ENCODE assay signal across 16 mouse cellular contexts in the genomic region with DNA sequence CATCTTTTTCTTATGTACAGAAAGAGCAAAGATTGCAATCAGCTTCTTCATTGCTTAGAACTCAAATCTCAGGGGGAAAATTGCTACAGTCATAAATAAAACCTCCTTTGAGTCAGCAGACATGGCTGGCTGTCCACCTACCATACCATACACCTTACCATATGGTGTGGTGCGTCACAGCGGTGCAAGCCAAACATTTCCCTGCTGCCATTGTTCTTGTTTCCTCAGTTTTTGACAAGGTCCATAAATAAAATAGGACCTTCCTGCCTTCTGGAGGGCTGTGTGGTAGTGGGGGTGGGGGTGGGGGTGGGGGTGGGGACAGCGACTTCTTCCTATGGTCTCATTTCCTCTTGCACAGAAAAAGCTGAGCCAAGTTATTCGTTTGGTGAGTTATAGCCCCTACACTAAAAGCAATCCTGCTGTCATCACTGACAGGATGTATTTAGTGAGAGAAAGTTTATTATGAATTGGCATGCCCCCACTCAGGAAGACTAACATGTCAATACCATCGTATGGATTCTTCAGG.
DNase-seq lines count a peak whose midpoint lies in the region; ATAC-seq lines count a peak whose summit lies in the region.
"Had no signal": no experiment of that assay in that cellular context is flagged by ENCODE, and none has a peak within 500 bp of the region (broad histone marks: within the 10 kb centered on the region; RNA-seq: fewer than 3 reads in every experiment).

No protein-coding gene starts in this region.

- no peaks in the 10 kb centered on the region for H3K27me3 ChIP-seq in forebrain, embryonic 15.5 days
- no peaks in the 10 kb centered on the region for H3K27me3 ChIP-seq in forebrain, embryonic 11.5 days (ENCODE audit: control insufficient read depth, insufficient read depth, low read length)
- H3K27me3 ChIP-seq in kidney, embryonic 16.5 days (ENCODE audit: insufficient read depth, low read length) = no peaks in the 10 kb centered on the region
- H3K27me3 ChIP-seq: neural tube, embryonic 12.5 days had no signal

- peaks cover 8% of the 10 kb centered on the region; the same call in 1 of the 2 replicates for H3K4me1 ChIP-seq in forebrain, embryonic 15.5 days
- H3K4me1 ChIP-seq in forebrain, embryonic 11.5 days (replicated peaks; ENCODE audit: control insufficient read depth, insufficient read depth, low read length) = no peaks in the 10 kb centered on the region
- H3K4me1 ChIP-seq in kidney, embryonic 16.5 days (ENCODE audit: insufficient read depth, low read length) = no peaks in the 10 kb centered on the region
- H3K4me1 ChIP-seq: neural tube, embryonic 12.5 days had no signal

- H3K9ac ChIP-seq in forebrain, embryonic 15.5 days (replicated peaks) = no peak overlapping the region
- no peak overlapping the region for H3K9ac ChIP-seq in forebrain, embryonic 11.5 days (ENCODE audit: low read length)
- H3K9ac ChIP-seq in kidney, embryonic 16.5 days (replicated peaks; ENCODE audit: low read length) = no peak overlapping the region
- H3K9ac ChIP-seq: neural tube, embryonic 12.5 days had no signal

- no peak overlapping the region for H3K4me3 ChIP-seq in forebrain, embryonic 15.5 days
- H3K4me3 ChIP-seq in forebrain, embryonic 11.5 days (ENCODE audit: low read depth, low read length) = no peak overlapping the region
- no peak overlapping the region for H3K4me3 ChIP-seq in kidney, embryonic 16.5 days (ENCODE audit: low read length)
- H3K4me3 ChIP-seq: neural tube, embryonic 12.5 days had no signal

- H3K27ac ChIP-seq in forebrain, embryonic 15.5 days (replicated peaks) = peak overlapping the region; percentile 75
- H3K27ac ChIP-seq in forebrain, embryonic 11.5 days (ENCODE audit: low read depth, low read length) = no peak overlapping the region
- no peak overlapping the region for H3K27ac ChIP-seq in kidney, embryonic 16.5 days (ENCODE audit: low read length)
- H3K27ac ChIP-seq: neural tube, embryonic 12.5 days had no signal

- WGBS in forebrain, embryonic 15.5 days = 73% methylated on average over 5 of the region's 5 CpGs
- WGBS in forebrain, embryonic 11.5 days = 91% methylated on average over 5 of the region's 5 CpGs
- WGBS in kidney, embryonic 16.5 days = 56% methylated on average over 5 of the region's 5 CpGs

- ATAC-seq in forebrain, embryonic 15.5 days (replicated peaks) = 0 out of 2 replicates have a peak, but pooled peaks have one; percentile 32
- no peak for ATAC-seq in forebrain, embryonic 11.5 days (replicated peaks; ENCODE audit: low FRiP score)
- ATAC-seq in kidney, embryonic 16.5 days (ENCODE audit: low FRiP score, low TSS enrichment) = peak; percentile 73
- ATAC-seq: intestine, postnatal 0 days had no signal

- no peak for DNase-seq in forebrain, embryonic 11.5 days (ENCODE audit: low spot score)
- no peak for DNase-seq in kidney, adult 8-10 months
- peak; percentile 37 for DNase-seq in right cerebral cortex, adult 18-20 months
- no peak for DNase-seq in right cerebral cortex, postnatal 25 days
- DNase-seq in spleen, adult 18-20 months = no peak
- DNase-seq: adrenal gland, postnatal 25 days; cerebellum, adult 11 months; gastrocnemius, postnatal 25 days; kidney, postnatal 10 days; lung, postnatal 4 days; midbrain, embryonic 14.5 days; right cerebral cortex, postnatal 14 days had no signal

- no peak overlapping the region for H3K4me2 ChIP-seq in forebrain, embryonic 15.5 days (replicated peaks)
- no peak overlapping the region for H3K4me2 ChIP-seq in forebrain, embryonic 11.5 days (ENCODE audit: low read depth, low read length, severe bottlenecking)
- H3K4me2 ChIP-seq in kidney, embryonic 16.5 days (replicated peaks; ENCODE audit: low read depth, low read length) = no peak overlapping the region
- H3K4me2 ChIP-seq: neural tube, embryonic 12.5 days had no signal

- H3K36me3 ChIP-seq in forebrain, embryonic 15.5 days = no peaks in the 10 kb centered on the region
- no peaks in the 10 kb centered on the region for H3K36me3 ChIP-seq in forebrain, embryonic 11.5 days (ENCODE audit: control insufficient read depth, insufficient read depth, low read length)
- no peaks in the 10 kb centered on the region for H3K36me3 ChIP-seq in kidney, embryonic 16.5 days (ENCODE audit: insufficient read depth, low read length)
- H3K36me3 ChIP-seq: neural tube, embryonic 12.5 days had no signal

- no peaks in the 10 kb centered on the region for H3K9me3 ChIP-seq in forebrain, embryonic 15.5 days
- H3K9me3 ChIP-seq in forebrain, embryonic 11.5 days (ENCODE audit: control insufficient read depth, low read length) = no peaks in the 10 kb centered on the region
- no peaks in the 10 kb centered on the region for H3K9me3 ChIP-seq in kidney, embryonic 16.5 days (ENCODE audit: low read length)
- H3K9me3 ChIP-seq: neural tube, embryonic 12.5 days had no signal
